Mouse (Mus musculus) regulatory T cell (primary cell): ENCODE results near the gene Angel2.

ENCODE experiments used
- in situ Hi-C: fragments of 300-600 bp; cut with MboI, MseI; formaldehyde crosslinking; loops from one replicate; pipeline ENCODE4 v1.15.1; 2025; ENCODE audit warnings: high pct_unique_total_duplicates

The Angel2 gene

GRCm38 (mm10) chr1:190928370-190929009 is 3.6 kb downstream of the Angel2 start:
- in situ Hi-C loops, result no loop called here

DNA sequence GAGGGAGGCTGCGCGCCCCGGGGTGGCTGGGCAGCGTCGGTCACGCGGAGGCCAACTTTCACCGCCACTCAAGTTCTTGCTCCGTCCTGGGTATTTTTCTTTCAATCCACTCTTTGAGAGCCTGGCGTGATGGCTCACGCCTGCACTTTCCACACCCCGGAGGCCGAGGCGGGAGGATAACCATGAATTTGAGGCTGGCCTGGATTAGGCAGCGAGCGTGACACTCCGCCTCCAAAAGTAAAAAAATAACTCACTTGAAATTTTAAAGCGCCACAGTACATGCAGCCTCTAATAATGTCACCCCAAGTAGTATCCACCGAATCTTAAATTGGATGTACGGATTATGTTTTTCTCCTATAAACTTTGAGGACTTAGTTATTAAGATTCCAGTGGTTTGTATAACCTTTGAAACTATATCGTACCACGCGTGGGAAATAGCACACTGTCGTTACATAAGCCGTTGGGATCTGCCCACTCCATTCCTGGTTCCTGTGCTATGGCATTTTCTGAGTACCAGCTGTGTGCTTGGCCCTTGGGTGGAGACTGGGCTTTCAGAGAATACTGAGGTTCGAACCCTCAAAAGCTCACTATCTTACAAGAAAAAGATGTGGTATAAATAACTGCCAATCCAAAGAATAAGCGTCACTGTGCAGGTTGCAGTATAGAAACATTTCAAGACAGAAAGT is 4.2 kb downstream of the Angel2 start:
- in situ Hi-C loops, result no loop called here

DNA sequence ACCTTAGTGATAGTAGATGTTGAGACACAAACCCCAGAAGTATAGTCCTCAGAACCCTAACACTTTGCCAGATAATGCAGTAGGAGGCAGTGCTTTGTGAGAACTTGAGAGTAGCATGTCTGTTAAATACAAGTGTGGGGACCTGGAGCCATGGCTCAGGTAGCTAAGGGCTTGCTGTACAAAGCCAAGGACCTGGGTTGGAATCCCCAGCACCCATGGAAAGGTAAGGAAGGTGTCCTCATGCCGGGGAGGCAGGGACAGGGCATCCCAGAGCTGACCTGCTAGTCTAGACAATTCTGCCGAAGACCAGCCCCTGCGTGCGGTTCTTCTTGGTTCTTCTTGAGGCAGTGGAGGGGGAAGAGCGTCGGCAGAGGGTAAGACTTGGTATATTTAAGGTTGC is 5.3 kb downstream of the Angel2 start:
- in situ Hi-C loops, result no loop called here

DNA sequence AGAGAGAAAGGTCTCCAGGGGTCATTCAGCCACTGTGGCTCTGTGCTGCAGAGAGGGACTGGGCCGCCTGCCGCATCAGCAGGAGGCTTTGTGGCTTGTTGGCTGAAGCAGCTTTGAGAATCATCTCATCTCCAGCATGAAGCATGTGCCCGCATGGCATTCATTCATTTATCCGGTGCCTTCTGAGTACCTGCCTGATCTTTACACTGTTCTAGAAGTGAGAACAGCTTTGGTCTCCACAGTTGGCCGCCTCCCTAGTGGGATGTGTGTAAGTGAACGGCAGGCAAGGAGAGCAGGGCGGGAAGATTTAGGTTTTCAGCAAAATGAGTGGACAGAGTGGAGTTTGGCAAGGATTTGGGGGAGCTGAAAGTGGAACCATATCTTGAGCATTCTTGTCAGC is 14.9 kb downstream of the Angel2 start:
- in situ Hi-C loops, result loop anchor here (5.0 kb wide), 1 partner anchor 52 kb away; no protein-coding TSS in a partner anchor

GRCm38 (mm10) chr1:190944109-190944760 is 19.3 kb downstream of the Angel2 start:
- in situ Hi-C loops, result loop anchor here (5.0 kb wide), 1 partner anchor 48 kb away; no protein-coding TSS in a partner anchor

DNA sequence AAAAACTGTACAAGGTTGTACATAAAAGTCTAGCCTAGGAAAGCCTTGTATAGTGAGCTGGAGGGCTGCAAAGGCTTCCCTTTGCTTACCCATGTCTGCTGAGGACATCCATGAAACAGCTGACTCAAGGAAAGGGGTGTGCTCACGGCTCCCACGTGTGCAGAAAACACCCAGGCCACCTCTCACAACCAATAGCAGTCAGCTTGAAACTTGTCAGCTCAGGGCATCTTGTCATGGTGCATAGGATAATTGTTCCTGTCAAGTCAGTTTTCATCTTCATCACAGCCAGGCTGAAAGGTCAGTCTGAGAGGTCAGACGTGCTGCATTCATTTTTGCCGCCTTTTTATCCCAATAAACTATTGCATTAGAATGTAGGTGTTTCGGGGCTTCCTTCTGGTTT is 23.1 kb downstream of the Angel2 start:
- in situ Hi-C loops, result no loop called here

DNA sequence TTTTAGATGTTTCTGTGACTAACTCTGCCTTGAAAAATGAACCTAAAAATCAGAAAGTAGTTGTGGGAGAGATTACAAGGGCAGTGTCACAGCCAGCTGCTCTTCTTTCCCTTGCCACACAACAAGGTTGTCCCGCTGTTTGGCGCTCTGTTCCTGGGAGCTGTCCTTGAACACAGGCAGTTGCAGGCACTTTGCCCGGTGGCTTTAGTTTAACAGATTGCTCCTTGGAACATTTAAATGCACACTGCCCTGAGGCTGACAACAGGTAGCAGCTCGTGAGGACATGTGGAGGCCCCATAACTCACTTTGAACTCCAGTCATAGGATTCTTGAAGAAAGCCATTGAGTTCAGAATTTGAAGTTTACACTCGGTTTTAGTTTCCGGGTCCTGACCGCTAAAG is 23.5 kb downstream of the Angel2 start:
- in situ Hi-C loops, result no loop called here

GRCm38 (mm10) chr1:190948846-190949245 is 23.9 kb downstream of the Angel2 start:
- in situ Hi-C loops, result no loop called here

- in situ Hi-C loops, result no loop called here
Measured at GRCm38 (mm10) chr1:190951014-190951413, 26.1 kb downstream of the Angel2 start.

DNA sequence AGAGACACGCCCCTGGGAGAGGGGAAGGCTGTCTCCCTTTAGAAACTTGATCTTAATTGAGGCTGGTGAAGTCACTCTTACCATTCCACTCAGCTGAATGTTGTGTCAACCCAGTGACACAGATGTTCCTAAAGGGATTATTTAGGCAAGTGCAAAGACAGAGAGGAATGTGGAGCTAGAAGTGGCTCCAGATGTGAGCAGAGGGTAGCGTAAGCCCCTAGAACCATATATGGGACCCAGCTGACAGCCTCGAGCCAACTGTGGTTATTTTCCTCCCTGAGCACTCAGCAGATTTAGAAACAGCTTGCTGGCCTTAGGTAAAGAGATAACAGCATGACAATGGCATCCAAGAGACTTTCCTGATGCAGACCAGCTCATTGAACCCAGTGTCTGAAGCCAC is 28.1 kb downstream of the Angel2 start:
- in situ Hi-C loops, result no loop called here

DNA sequence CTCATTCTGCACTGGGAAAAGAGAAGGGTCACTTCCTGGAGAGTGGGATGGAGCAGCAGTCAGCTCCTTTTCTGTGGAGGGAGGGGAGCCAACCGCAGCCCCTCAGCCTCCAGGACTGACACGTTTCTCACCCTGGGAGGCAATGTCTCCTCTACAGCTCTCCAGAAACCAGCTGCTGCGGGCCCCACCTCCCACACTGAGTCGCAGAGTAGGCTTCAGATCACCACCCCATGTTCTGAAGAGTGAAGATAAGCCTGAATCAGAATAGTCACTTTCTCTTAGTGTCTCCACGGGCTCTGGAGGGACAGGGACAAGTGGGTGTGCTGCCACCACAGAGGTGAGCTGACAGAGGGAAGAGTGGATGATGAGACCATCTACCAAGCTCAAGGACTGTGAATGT is 33.9 kb downstream of the Angel2 start:
- in situ Hi-C loops, result no loop called here

DNA sequence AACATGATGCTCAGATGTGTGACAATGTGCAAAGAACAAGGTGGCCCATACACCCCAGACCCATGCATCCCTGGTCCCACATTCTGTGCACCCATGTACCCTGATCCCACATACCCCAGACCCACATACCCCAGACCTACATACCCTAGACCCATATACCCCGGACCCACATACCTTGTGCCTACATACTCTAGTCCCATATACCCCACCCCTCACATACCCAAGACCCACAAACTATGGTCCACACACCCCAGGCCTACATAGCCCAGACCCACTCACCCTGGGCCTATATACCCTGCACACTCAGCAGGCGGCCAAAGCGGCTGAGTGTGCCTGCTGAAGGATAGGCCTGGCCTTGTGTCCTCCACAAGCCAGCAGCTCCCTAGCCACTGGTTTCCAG is 37.8 kb downstream of the Angel2 start:
- in situ Hi-C loops, result no loop called here

GRCm38 (mm10) chr1:190964992-190965780 is 40.3 kb downstream of the Angel2 start:
- in situ Hi-C loops, result no loop called here

DNA sequence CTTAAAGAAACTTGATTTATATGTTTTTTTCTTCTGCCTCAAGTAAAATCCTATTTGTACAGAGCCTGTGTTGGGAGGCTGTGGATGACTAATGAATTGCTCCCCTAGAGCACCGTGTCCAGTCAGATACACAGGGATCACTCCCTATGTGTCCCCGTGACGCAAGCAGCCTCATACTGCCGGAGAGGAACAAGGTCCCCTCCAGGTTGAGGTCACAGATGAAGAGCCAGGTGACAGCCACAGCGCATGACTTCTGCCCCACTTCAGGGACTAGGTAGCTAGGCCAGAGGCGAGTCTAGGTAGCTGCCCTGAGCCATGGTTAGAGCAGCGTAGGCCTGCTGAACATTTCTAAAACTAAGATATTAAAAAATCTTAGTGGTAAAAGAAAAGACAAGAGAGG is 43.1 kb downstream of the Angel2 start:
- in situ Hi-C loops, result no loop called here

DNA sequence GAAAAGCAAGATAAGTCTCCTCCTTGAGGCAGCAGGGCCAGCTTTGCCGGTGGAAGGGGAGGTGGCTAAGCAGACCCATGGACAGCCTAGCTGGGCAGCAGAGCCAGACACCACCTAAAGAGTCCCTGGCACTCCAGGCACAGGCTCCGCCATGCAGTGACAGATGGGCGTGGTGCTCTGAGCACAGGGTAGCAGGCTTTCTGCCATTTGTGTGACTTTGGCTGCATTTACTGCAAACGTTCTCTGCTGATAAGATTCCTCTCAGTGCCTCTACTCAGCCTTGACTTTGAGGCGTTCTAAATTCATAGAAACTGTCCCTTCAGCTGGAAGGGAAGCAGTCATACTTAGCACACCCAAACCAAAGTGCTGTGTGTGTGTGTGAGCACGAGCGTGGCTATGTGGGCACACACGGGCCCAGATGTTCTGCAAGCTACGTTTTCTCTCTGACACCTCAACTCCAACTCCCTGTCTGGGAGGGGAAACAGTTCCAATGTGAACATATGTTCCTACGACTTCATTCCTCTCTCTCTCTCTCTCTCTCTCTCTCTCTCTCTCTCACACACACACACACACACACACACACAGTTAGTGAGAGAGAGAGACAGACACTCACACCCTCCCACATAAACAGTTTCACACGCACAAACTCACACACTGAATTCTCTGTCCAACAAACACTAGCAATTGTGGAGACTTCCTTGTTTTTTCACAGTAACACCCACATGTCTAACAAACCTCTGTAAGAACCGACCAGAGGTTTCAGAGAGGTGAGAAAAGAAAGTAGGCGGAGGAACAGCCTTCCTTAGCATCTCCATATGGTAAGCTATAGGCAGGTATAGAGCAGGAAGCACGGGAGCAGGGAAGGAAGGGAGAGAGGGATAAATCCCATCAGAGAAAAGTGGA is 47.0 kb downstream of the Angel2 start:
- in situ Hi-C loops, result no loop called here

DNA sequence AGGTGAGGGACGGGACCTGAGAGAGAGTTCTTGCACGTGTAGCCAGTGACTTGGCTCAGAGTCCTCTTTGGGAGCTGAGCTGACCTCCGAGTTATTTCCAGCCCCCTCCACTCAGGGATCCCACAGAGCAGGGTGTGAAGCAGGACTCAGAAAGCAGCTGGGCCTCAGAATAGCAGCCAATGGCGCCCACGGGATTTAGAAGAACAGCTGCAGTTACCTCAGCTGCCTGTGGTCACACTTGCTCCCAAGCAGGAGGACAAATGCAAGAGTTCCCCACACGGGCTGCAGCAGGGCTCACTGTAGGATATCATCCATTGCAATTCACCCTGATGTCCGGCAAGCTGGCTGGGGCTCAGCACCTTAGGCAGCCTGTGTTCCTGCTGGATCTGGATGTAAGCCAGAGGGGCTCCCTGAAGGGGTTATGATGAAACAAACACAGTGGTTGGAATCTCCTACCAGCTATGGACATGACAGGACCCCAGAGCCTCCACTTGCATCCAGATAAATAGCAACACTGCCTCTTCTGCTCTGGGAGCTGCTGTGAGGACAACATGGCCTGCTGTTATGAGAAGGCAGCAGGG is 47.8 kb downstream of the Angel2 start:
- in situ Hi-C loops, result no loop called here

DNA sequence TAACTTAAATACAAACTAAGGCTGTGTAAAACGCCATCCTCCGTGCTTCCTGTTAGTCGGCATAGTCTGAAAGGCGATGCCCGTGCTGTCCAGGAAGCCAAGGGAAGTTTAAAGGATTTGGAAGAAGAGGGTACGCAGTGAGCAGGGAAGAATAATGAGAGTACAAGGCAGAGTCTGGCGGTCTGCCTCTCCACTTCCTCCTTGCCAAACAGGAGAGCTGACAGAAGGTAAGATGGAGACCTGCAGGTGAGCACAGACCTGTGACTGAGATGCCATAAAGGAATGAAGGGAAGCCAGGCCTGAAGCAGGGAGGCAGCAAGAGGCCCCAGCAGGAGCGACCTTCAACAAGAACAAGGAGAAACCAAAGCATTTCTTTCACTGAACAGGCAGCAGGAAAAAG is 49.3 kb downstream of the Angel2 start:
- in situ Hi-C loops, result no loop called here

GRCm38 (mm10) chr1:190974833-190975232 is 49.9 kb downstream of the Angel2 start:
- in situ Hi-C loops, result no loop called here

- in situ Hi-C loops, result no loop called here
Measured at GRCm38 (mm10) chr1:190976887-190977573, 52.1 kb downstream of the Angel2 start.

DNA sequence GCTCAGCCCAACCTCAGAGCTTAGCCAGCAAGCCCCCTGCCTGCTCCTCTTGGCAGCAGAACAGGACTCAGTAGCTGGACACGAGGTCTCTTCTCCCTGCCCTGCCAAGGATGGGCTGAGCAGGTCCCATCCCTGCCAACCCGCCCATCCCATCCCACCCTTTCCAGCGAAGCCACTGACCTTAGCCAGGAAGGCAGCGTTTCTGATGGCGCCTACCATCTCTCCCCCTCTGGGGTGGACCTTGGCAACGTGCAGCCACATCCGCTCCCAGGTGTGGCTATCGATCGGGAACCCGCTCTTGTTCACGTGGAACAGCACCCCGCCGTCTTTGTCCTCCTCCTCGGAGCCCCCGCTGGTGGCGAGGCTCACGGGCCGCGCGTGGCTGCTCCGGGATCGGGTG is 53.1 kb downstream of the Angel2 start:
- in situ Hi-C loops, result no loop called here
